Mouse (Mus musculus) hindbrain, embryonic 10.5 days (tissue): ENCODE measurements at regions not wholly inside any gene's neighbourhood (a gene's known extent, or its start where the extent isn't known, plus 50 kb on each side); places are given as distances from the start of the nearest gene placed in this dataset.

Source experiments
- DNase-seq: peaks from one replicate; pipeline ENCODE4 v3.0.0-alpha.2; 2017; ENCODE audit warnings: low spot score
- H3K27ac ChIP-seq: fragments of 300-500 bp; sonication (generic); 2 replicates; pipeline ENCODE4 v1.5.1; 2016; ENCODE audit warnings: mild to moderate bottlenecking, moderate library complexity
- H3K27me3 ChIP-seq: fragments of 300-500 bp; sonication (generic); 2 replicates; pipeline ENCODE4 v1.6.1; 2016; ENCODE audit warnings: mild to moderate bottlenecking; ENCODE audit not compliant: poor library complexity, insufficient read depth, severe bottlenecking
- H3K36me3 ChIP-seq: fragments of 300-500 bp; sonication (generic); 2 replicates; pipeline ENCODE4 v1.6.1; 2016; ENCODE audit warnings: mild to moderate bottlenecking, moderate library complexity
- H3K4me1 ChIP-seq: fragments of 300-500 bp; sonication (generic); replicated peaks from 2 replicates; pipeline ENCODE4 v1.6.1; 2016; ENCODE audit warnings: mild to moderate bottlenecking
- H3K4me3 ChIP-seq: fragments of 300-500 bp; sonication (generic); 2 replicates; pipeline ENCODE4 v1.5.1; 2016; ENCODE audit warnings: mild to moderate bottlenecking, moderate library complexity
- H3K9me3 ChIP-seq: fragments of 300-500 bp; sonication (generic); 2 replicates; pipeline ENCODE4 v1.6.1; 2016; ENCODE audit warnings: mild to moderate bottlenecking, moderate library complexity
- WGBS: fragments of 180-500 bp; shearing (Covaris S2); methylation state at CpG from one replicate; pipeline ENCODE4 v1.1.7; 2016; 5-methylcytosine and 5-hydroxymethylcytosine counted together

- WGBS, result 81% methylated on average over 8 of the region's 8 CpGs
- DNase-seq, result no peak
Measured at GRCm38 (mm10) chr5:51801486-51801885, 234.0 kb upstream of the Ppargc1a start.

GRCm38 (mm10) chr5:51799371-51800035 is 232.0 kb upstream of the Ppargc1a start:
- Histone ChIP-seq H3K9me3 (no peaks in the 10 kb centered on the region), H3K27ac (no peak overlapping the region), H3K4me3 (no peak overlapping the region), H3K27me3 (no peaks in the 10 kb centered on the region), H3K36me3 (no peaks in the 10 kb centered on the region), H3K4me1 (no peaks in the 10 kb centered on the region)
- DNase-seq, result no peak
- WGBS, result 88% methylated on average over 6 of the region's 6 CpGs

More at GRCm38 (mm10) chr5:51801486-51801885, 234.0 kb upstream of the Ppargc1a start:
- H3K27me3 ChIP-seq, result no peaks in the 10 kb centered on the region
- H3K36me3 ChIP-seq, result no peaks in the 10 kb centered on the region
- H3K27ac ChIP-seq, result no peak overlapping the region
- H3K4me3 ChIP-seq, result no peak overlapping the region
- H3K4me1 ChIP-seq, result no peaks in the 10 kb centered on the region
- H3K9me3 ChIP-seq, result no peaks in the 10 kb centered on the region

GRCm38 (mm10) chr5:51794097-51794496 is 226.6 kb upstream of the Ppargc1a start:
- DNase-seq, result no peak
- 68% methylated on average over 6 of the region's 6 CpGs for WGBS
- Histone ChIP-seq H3K27me3 (no peaks in the 10 kb centered on the region), H3K36me3 (no peaks in the 10 kb centered on the region), H3K27ac (no peak overlapping the region), H3K4me1 (0 out of 2 replicates have a peak, but pooled peaks cover 5% of the 10 kb centered on the region), H3K4me3 (no peak overlapping the region), H3K9me3 (no peaks in the 10 kb centered on the region)

GRCm38 (mm10) chr5:51792950-51793349 is 225.4 kb upstream of the Ppargc1a start:
- WGBS, result 68% methylated on average over 2 of the region's 2 CpGs
- Histone ChIP-seq H3K27ac (no peak overlapping the region), H3K4me1 (0 out of 2 replicates have a peak, but pooled peaks cover 5% of the 10 kb centered on the region), H3K9me3 (no peaks in the 10 kb centered on the region), H3K4me3 (no peak overlapping the region), H3K27me3 (no peaks in the 10 kb centered on the region), H3K36me3 (no peaks in the 10 kb centered on the region)
- no peak for DNase-seq

- no peaks in the 10 kb centered on the region for H3K4me1 ChIP-seq
- H3K36me3 ChIP-seq, result no peaks in the 10 kb centered on the region
- H3K9me3 ChIP-seq, result no peaks in the 10 kb centered on the region
- WGBS, result 80% methylated on average over 6 of the region's 6 CpGs
- no peaks in the 10 kb centered on the region for H3K27me3 ChIP-seq
- H3K27ac ChIP-seq, result no peak overlapping the region
- H3K4me3 ChIP-seq, result no peak overlapping the region
- no peak for DNase-seq
Measured at GRCm38 (mm10) chr5:51788768-51789167, 221.2 kb upstream of the Ppargc1a start.

- Histone ChIP-seq H3K4me1 (no peaks in the 10 kb centered on the region), H3K27me3 (no peaks in the 10 kb centered on the region), H3K36me3 (no peaks in the 10 kb centered on the region), H3K27ac (no peak overlapping the region), H3K9me3 (no peaks in the 10 kb centered on the region), H3K4me3 (no peak overlapping the region)
- no peak for DNase-seq
- 85% methylated on average over 5 of the region's 5 CpGs for WGBS
Measured at GRCm38 (mm10) chr5:51783523-51783922, 216.0 kb upstream of the Ppargc1a start.

- Histone ChIP-seq H3K36me3 (no peaks in the 10 kb centered on the region), H3K27ac (no peak overlapping the region), H3K4me3 (no peak overlapping the region), H3K27me3 (no peaks in the 10 kb centered on the region), H3K9me3 (no peaks in the 10 kb centered on the region), H3K4me1 (no peaks in the 10 kb centered on the region)
- no peak for DNase-seq
- 94% methylated on average over 9 of the region's 9 CpGs for WGBS
Measured at GRCm38 (mm10) chr5:51783099-51783498, 215.6 kb upstream of the Ppargc1a start.

- WGBS, result 93% methylated on average over 9 of the region's 9 CpGs
- Histone ChIP-seq H3K27ac (no peak overlapping the region), H3K27me3 (no peaks in the 10 kb centered on the region), H3K9me3 (no peaks in the 10 kb centered on the region), H3K4me1 (no peaks in the 10 kb centered on the region), H3K4me3 (no peak overlapping the region), H3K36me3 (no peaks in the 10 kb centered on the region)
- DNase-seq, result no peak
Measured at GRCm38 (mm10) chr5:51775502-51776145, 208.1 kb upstream of the Ppargc1a start.

- H3K27me3 ChIP-seq, result no peaks in the 10 kb centered on the region
- H3K36me3 ChIP-seq, result no peaks in the 10 kb centered on the region
- DNase-seq, result no peak
- no peaks in the 10 kb centered on the region for H3K4me1 ChIP-seq
- H3K9me3 ChIP-seq, result no peaks in the 10 kb centered on the region
- H3K27ac ChIP-seq, result no peak overlapping the region
- no peak overlapping the region for H3K4me3 ChIP-seq
- 79% methylated on average over 2 of the region's 2 CpGs for WGBS
Measured at GRCm38 (mm10) chr5:51771655-51772054, 204.1 kb upstream of the Ppargc1a start.

- H3K36me3 ChIP-seq, result no peaks in the 10 kb centered on the region
Measured at GRCm38 (mm10) chr5:51766111-51766510, 198.6 kb upstream of the Ppargc1a start.

GRCm38 (mm10) chr5:51764416-51764815 is 196.9 kb upstream of the Ppargc1a start:
- no peak overlapping the region for H3K27ac ChIP-seq
- DNase-seq, result no peak
- no peaks in the 10 kb centered on the region for H3K9me3 ChIP-seq
- no peaks in the 10 kb centered on the region for H3K4me1 ChIP-seq
- H3K27me3 ChIP-seq, result no peaks in the 10 kb centered on the region
- no peaks in the 10 kb centered on the region for H3K36me3 ChIP-seq
- no peak overlapping the region for H3K4me3 ChIP-seq
- 92% methylated on average over 7 of the region's 7 CpGs for WGBS

More at GRCm38 (mm10) chr5:51766111-51766510, 198.6 kb upstream of the Ppargc1a start:
- no peak for DNase-seq
- H3K4me1 ChIP-seq, result no peaks in the 10 kb centered on the region
- no peak overlapping the region for H3K27ac ChIP-seq
- 89% methylated on average over 3 of the region's 3 CpGs for WGBS
- H3K27me3 ChIP-seq, result no peaks in the 10 kb centered on the region
- H3K9me3 ChIP-seq, result no peaks in the 10 kb centered on the region
- no peak overlapping the region for H3K4me3 ChIP-seq

GRCm38 (mm10) chr5:51763599-51763998 is 196.1 kb upstream of the Ppargc1a start:
- WGBS, result 85% methylated on average over 7 of the region's 7 CpGs
- no peaks in the 10 kb centered on the region for H3K36me3 ChIP-seq
- H3K27me3 ChIP-seq, result no peaks in the 10 kb centered on the region
- H3K27ac ChIP-seq, result no peak overlapping the region
- H3K4me3 ChIP-seq, result no peak overlapping the region
- no peaks in the 10 kb centered on the region for H3K4me1 ChIP-seq
- no peak for DNase-seq
- H3K9me3 ChIP-seq, result no peaks in the 10 kb centered on the region

GRCm38 (mm10) chr5:51762352-51762751 is 194.8 kb upstream of the Ppargc1a start:
- H3K9me3 ChIP-seq, result no peaks in the 10 kb centered on the region
- no peaks in the 10 kb centered on the region for H3K36me3 ChIP-seq
- no peak overlapping the region for H3K27ac ChIP-seq
- no peaks in the 10 kb centered on the region for H3K27me3 ChIP-seq
- H3K4me3 ChIP-seq, result no peak overlapping the region
- DNase-seq, result no peak
- 47% methylated on average over 3 of the region's 3 CpGs for WGBS
- H3K4me1 ChIP-seq, result no peaks in the 10 kb centered on the region
